Mouse (Mus musculus) spleen, adult 2 months (tissue): ENCODE measurements around the gene Amz2.

ENCODE experiments used
- CTCF ChIP-seq: fragments of 200-500 bp; IDR thresholded peaks from 2 replicates; pipeline ENCODE4 v1.5.1; 2011; ENCODE audit warnings: mild to moderate bottlenecking, inconsistent platforms; ENCODE audit not compliant: insufficient read depth, insufficient read length, insufficient replicate concordance; ENCODE audit errors: extremely low read depth
- POLR2A ChIP-seq: fragments of 200-500 bp; IDR thresholded peaks from 2 replicates; pipeline ENCODE4 v1.6.1; 2011; ENCODE audit warnings: low read depth, low read length, inconsistent platforms

GRCm38 (mm10) chr11:109416709-109417420 lies 8.9 kb upstream of the Amz2 start:
- TF ChIP-seq POLR2A (no peak), CTCF (no peak)
